Mouse (Mus musculus) midbrain, postnatal 0 days (tissue): ENCODE measurements around the gene Ldhd. TPM values are rescaled to one million over a fixed set of nuclear protein-coding genes. Genes with fewer than 3 reads are reported as not detected.

Source experiments
- ATAC-seq: fragments of 200-750 bp; cut with Nextera tagmentation; 2 replicates; pipeline ENCODE4 v1.8.0; 2017; ENCODE audit warnings: moderate number of reproducible peaks, mild to moderate bottlenecking, moderate TSS enrichment, moderate library complexity; ENCODE audit not compliant: low FRiP score
- DNase-seq: peaks from one replicate; pipeline ENCODE4 v3.0.0-alpha.2; 2015; ENCODE audit warnings: low spot score
- H3K27ac ChIP-seq: fragments of 300-500 bp; sonication (generic); 2 replicates; pipeline ENCODE4 v1.5.1; 2014; ENCODE audit warnings: low read depth, mild to moderate bottlenecking, low read length, mixed read lengths
- H3K27me3 ChIP-seq: fragments of 300-500 bp; sonication (generic); 2 replicates; pipeline ENCODE4 v1.6.1; 2014; ENCODE audit warnings: low read length, control low read depth, mixed read lengths; ENCODE audit not compliant: insufficient read depth
- H3K36me3 ChIP-seq: fragments of 300-500 bp; sonication (generic); 2 replicates; pipeline ENCODE4 v1.6.1; 2014; ENCODE audit warnings: low read length, control low read depth, mixed read lengths; ENCODE audit not compliant: insufficient read depth
- H3K4me1 ChIP-seq: fragments of 300-500 bp; sonication (generic); 2 replicates; pipeline ENCODE4 v1.6.1; 2014; ENCODE audit warnings: mild to moderate bottlenecking, control low read depth, antibody characterized with exemption, low read length, mixed read lengths; ENCODE audit not compliant: insufficient read depth
- H3K4me2 ChIP-seq: fragments of 300-500 bp; sonication (generic); 2 replicates; pipeline ENCODE4 v1.6.1; 2014; ENCODE audit warnings: low read depth, mild to moderate bottlenecking, low read length, mixed read lengths; ENCODE audit not compliant: poor library complexity, severe bottlenecking
- H3K4me3 ChIP-seq: fragments of 300-500 bp; sonication (generic); 2 replicates; pipeline ENCODE4 v1.5.1; 2014; ENCODE audit warnings: low read depth, mild to moderate bottlenecking, low read length, moderate library complexity
- H3K9ac ChIP-seq: fragments of 300-500 bp; sonication (generic); replicated peaks from 2 replicates; pipeline ENCODE4 v1.6.1; 2014; ENCODE audit warnings: mild to moderate bottlenecking, low read length, moderate library complexity, mixed read lengths; ENCODE audit not compliant: poor library complexity, severe bottlenecking
- H3K9me3 ChIP-seq: fragments of 300-500 bp; sonication (generic); 2 replicates; pipeline ENCODE4 v1.6.1; 2016; ENCODE audit warnings: low read length, control low read depth
- CTCF ChIP-seq: IDR thresholded peaks from 2 replicates; pipeline ENCODE4 v1.5.1; 2016; ENCODE audit warnings: antibody characterized with exemption, mild to moderate bottlenecking
- WGBS: fragments of 180-500 bp; shearing (Covaris S2); extraction: QIAGEN DNeasy Blood & Tissue Kit; methylation state at CpG from one replicate; pipeline ENCODE4 v1.1.7; 2014; 5-methylcytosine and 5-hydroxymethylcytosine counted together
- polyA plus RNA-seq: library from polyadenylated mRNA; unstranded; fragments of >200 nt; fragmentation: Nextera tagmentation; extraction: Ambion mirVana; gene quantifications from 2 replicates; pipeline ENCODE4 v1.2.1, GENCODE M21; 2015
- total RNA-seq: library from RNA; depleted of rRNA; stranded (reverse); fragments of >200 nt; gene quantifications from 2 replicates; pipeline ENCODE4 v1.2.3, GENCODE M21; 2014

Ldhd gene
- total and polyA plus RNA-seq, 2 experiments from 2014 or later, result 1.5 to 2.0 TPM

- H3K9ac ChIP-seq, result no peak overlapping the region
- H3K27me3 ChIP-seq, result no peaks in the 10 kb centered on the region
- no peaks in the 10 kb centered on the region for H3K9me3 ChIP-seq
- no peak for TF ChIP-seq CTCF
- peaks cover 12% of the 10 kb centered on the region for H3K36me3 ChIP-seq
- H3K4me1 ChIP-seq, result no peaks in the 10 kb centered on the region
- no peak for ATAC-seq
- no peak for DNase-seq
- no peak overlapping the region for H3K4me2 ChIP-seq
- no peak overlapping the region for H3K27ac ChIP-seq
- WGBS, result 94% methylated on average over 4 of the region's 4 CpGs
- H3K4me3 ChIP-seq, result no peak overlapping the region
These were observed 11.9 kb downstream of the Ldhd start for GRCm38 (mm10) chr8:111618273-111618672.

- DNase-seq (no peak), ATAC-seq (no peak)
- Histone ChIP-seq H3K27ac (no peak overlapping the region), H3K9me3 (no peaks in the 10 kb centered on the region), H3K4me3 (no peak overlapping the region), H3K36me3 (peaks cover 12% of the 10 kb centered on the region), H3K4me2 (no peak overlapping the region), H3K4me1 (no peaks in the 10 kb centered on the region), H3K27me3 (no peaks in the 10 kb centered on the region), H3K9ac (no peak overlapping the region)
- 41% methylated on average over 6 of the region's 6 CpGs for WGBS
- no peak for TF ChIP-seq CTCF
These were observed 12.4 kb downstream of the Ldhd start for GRCm38 (mm10) chr8:111617812-111618211.

GRCm38 (mm10) chr8:111614786-111615701 lies 15.1 kb downstream of the Ldhd start:
- H3K36me3 ChIP-seq, result peaks cover 5% of the 10 kb centered on the region; the same call in 1 of the 2 replicates
- no peak for TF ChIP-seq CTCF
- no peak overlapping the region for H3K9ac ChIP-seq
- no peaks in the 10 kb centered on the region for H3K4me1 ChIP-seq
- no peaks in the 10 kb centered on the region for H3K9me3 ChIP-seq
- DNase-seq (no peak), ATAC-seq (no peak)
- H3K27me3 ChIP-seq, result no peaks in the 10 kb centered on the region
- no peak overlapping the region for H3K27ac ChIP-seq
- no peak overlapping the region for H3K4me3 ChIP-seq
- H3K4me2 ChIP-seq, result no peak overlapping the region
- WGBS, result 89% methylated on average over 6 of the region's 6 CpGs

- no peak for ATAC-seq
These were observed 17.0 kb downstream of the Ldhd start for GRCm38 (mm10) chr8:111613181-111613580.

GRCm38 (mm10) chr8:111607414-111607813 lies 22.8 kb downstream of the Ldhd start:
- H3K4me2 ChIP-seq, result no peak overlapping the region
- DNase-seq (no peak), ATAC-seq (no peak)
- 0 out of 2 replicates have a peak, but pooled peaks cover 2% of the 10 kb centered on the region for H3K4me1 ChIP-seq
- H3K4me3 ChIP-seq, result no peak overlapping the region
- no peaks in the 10 kb centered on the region for H3K27me3 ChIP-seq
- no peaks in the 10 kb centered on the region; the same call in 1 of the 2 replicates for H3K36me3 ChIP-seq
- H3K9ac ChIP-seq, result no peak overlapping the region
- H3K27ac ChIP-seq, result no peak overlapping the region
- TF ChIP-seq CTCF, result no peak
- WGBS, result 96% methylated on average over 7 of the region's 7 CpGs
- H3K9me3 ChIP-seq, result no peaks in the 10 kb centered on the region

More at GRCm38 (mm10) chr8:111613181-111613580, 17.0 kb downstream of the Ldhd start:
- Histone ChIP-seq H3K4me3 (no peak overlapping the region), H3K36me3 (no peaks in the 10 kb centered on the region; the same call in 1 of the 2 replicates), H3K27ac (no peak overlapping the region), H3K27me3 (no peaks in the 10 kb centered on the region), H3K4me1 (no peaks in the 10 kb centered on the region), H3K4me2 (no peak overlapping the region), H3K9me3 (no peaks in the 10 kb centered on the region), H3K9ac (no peak overlapping the region)
- no peak for TF ChIP-seq CTCF
- WGBS, result 84% methylated on average over 5 of the region's 5 CpGs
- no peak for DNase-seq

GRCm38 (mm10) chr8:111606961-111607360 lies 23.2 kb downstream of the Ldhd start:
- H3K9ac ChIP-seq, result no peak overlapping the region
- DNase-seq (no peak), ATAC-seq (no peak)
- H3K27ac ChIP-seq, result no peak overlapping the region
- H3K36me3 ChIP-seq, result no peaks in the 10 kb centered on the region; the same call in 1 of the 2 replicates
- TF ChIP-seq CTCF, result no peak
- no peaks in the 10 kb centered on the region for H3K27me3 ChIP-seq
- H3K4me2 ChIP-seq, result no peak overlapping the region
- no peak overlapping the region for H3K4me3 ChIP-seq
- no peaks in the 10 kb centered on the region for H3K9me3 ChIP-seq
- H3K4me1 ChIP-seq, result 0 out of 2 replicates have a peak, but pooled peaks cover 2% of the 10 kb centered on the region
- 90% methylated on average over 9 of the region's 9 CpGs for WGBS
